24 mouse cellular contexts compared by ENCODE assay signal in genomic region chr1:166382626-166383025, GRCm38 (mm10). TPM values are rescaled to one million over a fixed set of nuclear protein-coding genes. Genes with fewer than 3 reads are reported as not detected.
A peak's percentile ranks its signal among the peaks of the same experiment; 100 is the strongest.
DNase-seq lines count a peak whose midpoint lies in the region; ATAC-seq and TF ChIP-seq lines count a peak whose summit lies in the region.
"Had no signal": no experiment of that assay in that cellular context is flagged by ENCODE, and none has a peak within 500 bp of the region (broad histone marks: within the 10 kb centered on the region; RNA-seq: fewer than 3 reads in every experiment).

No protein-coding gene starts in this region.

- H3K9me3 ChIP-seq in forebrain, embryonic 11.5 days (ENCODE audit: control insufficient read depth, low read length): no peaks in the 10 kb centered on the region
- no peaks in the 10 kb centered on the region for H3K9me3 ChIP-seq in forebrain, embryonic 13.5 days (replicated peaks)
- no peaks in the 10 kb centered on the region for H3K9me3 ChIP-seq in hindbrain, postnatal 0 days (ENCODE audit: low read length)
- no peaks in the 10 kb centered on the region for H3K9me3 ChIP-seq in hindbrain, embryonic 11.5 days (ENCODE audit: control insufficient read depth, low read length)
- H3K9me3 ChIP-seq in midbrain, embryonic 11.5 days (ENCODE audit: control insufficient read depth, low read length): no peaks in the 10 kb centered on the region
- H3K9me3 ChIP-seq in midbrain, postnatal 0 days (ENCODE audit: low read length): no peaks in the 10 kb centered on the region
- H3K9me3 ChIP-seq: forebrain, embryonic 10.5 days; G1E; heart, embryonic 10.5 days; heart, embryonic 13.5 days; hindbrain, embryonic 13.5 days had no signal

- 0 out of 2 replicates have a peak, but pooled peaks have one; percentile 2 for TF ChIP-seq CTCF in hindbrain, postnatal 0 days (IDR thresholded peaks at IDR 0.05; ENCODE audit: low read depth)
- TF ChIP-seq CTCF in midbrain, postnatal 0 days (IDR thresholded peaks at IDR 0.05): no peak; the same call in 1 of the 2 replicates

- H3K4me3 ChIP-seq in forebrain, embryonic 11.5 days (ENCODE audit: low read depth, low read length): no peak overlapping the region
- no peak overlapping the region for H3K4me3 ChIP-seq in forebrain, embryonic 13.5 days
- H3K4me3 ChIP-seq in hindbrain, postnatal 0 days (ENCODE audit: low read length): no peak overlapping the region
- no peak overlapping the region for H3K4me3 ChIP-seq in hindbrain, embryonic 11.5 days (ENCODE audit: low read depth, low read length)
- no peak overlapping the region for H3K4me3 ChIP-seq in midbrain, embryonic 11.5 days (ENCODE audit: low read depth, low read length)
- no peak overlapping the region for H3K4me3 ChIP-seq in midbrain, postnatal 0 days (ENCODE audit: low read depth, low read length)
- H3K4me3 ChIP-seq: forebrain, embryonic 10.5 days; gastrocnemius, adult 2 months; heart, adult 2 months; heart, embryonic 10.5 days; heart, embryonic 13.5 days; hindbrain, embryonic 13.5 days had no signal

- H3K4me1 ChIP-seq in forebrain, embryonic 11.5 days (replicated peaks; ENCODE audit: control insufficient read depth, insufficient read depth, low read length): peaks cover 5% of the 10 kb centered on the region
- peaks cover 21% of the 10 kb centered on the region for H3K4me1 ChIP-seq in forebrain, embryonic 13.5 days
- peaks cover 13% of the 10 kb centered on the region for H3K4me1 ChIP-seq in hindbrain, postnatal 0 days (ENCODE audit: insufficient read depth, low read length)
- H3K4me1 ChIP-seq in hindbrain, embryonic 11.5 days (replicated peaks; ENCODE audit: control insufficient read depth, insufficient read depth, low read length): peaks cover 2% of the 10 kb centered on the region; the same call in 1 of the 2 replicates
- peaks cover 17% of the 10 kb centered on the region for H3K4me1 ChIP-seq in midbrain, embryonic 11.5 days (ENCODE audit: control insufficient read depth, insufficient read depth, low read length)
- H3K4me1 ChIP-seq in midbrain, postnatal 0 days (ENCODE audit: insufficient read depth, low read length): no peaks in the 10 kb centered on the region

- no peak overlapping the region for H3K27ac ChIP-seq in forebrain, embryonic 11.5 days (ENCODE audit: low read depth, low read length)
- no peak overlapping the region for H3K27ac ChIP-seq in forebrain, embryonic 13.5 days
- H3K27ac ChIP-seq in hindbrain, postnatal 0 days: no peak overlapping the region
- no peak overlapping the region for H3K27ac ChIP-seq in hindbrain, embryonic 11.5 days (ENCODE audit: low read depth, low read length)
- no peak overlapping the region for H3K27ac ChIP-seq in midbrain, embryonic 11.5 days (ENCODE audit: low read depth, low read length)
- no peak overlapping the region for H3K27ac ChIP-seq in midbrain, postnatal 0 days (ENCODE audit: low read depth, low read length)
- H3K27ac ChIP-seq: forebrain, embryonic 10.5 days; gastrocnemius, adult 2 months; heart, adult 2 months; heart, embryonic 10.5 days; heart, embryonic 13.5 days; hindbrain, embryonic 13.5 days had no signal

- H3K27me3 ChIP-seq in forebrain, embryonic 11.5 days (ENCODE audit: control insufficient read depth, insufficient read depth, low read length): no peaks in the 10 kb centered on the region
- no peaks in the 10 kb centered on the region for H3K27me3 ChIP-seq in forebrain, embryonic 13.5 days
- H3K27me3 ChIP-seq in hindbrain, postnatal 0 days (ENCODE audit: insufficient read depth, low read length): no peaks in the 10 kb centered on the region
- no peaks in the 10 kb centered on the region for H3K27me3 ChIP-seq in hindbrain, embryonic 11.5 days (ENCODE audit: control insufficient read depth, insufficient read depth, low read length)
- H3K27me3 ChIP-seq in midbrain, embryonic 11.5 days (ENCODE audit: control insufficient read depth, insufficient read depth, low read length): no peaks in the 10 kb centered on the region
- no peaks in the 10 kb centered on the region for H3K27me3 ChIP-seq in midbrain, postnatal 0 days (ENCODE audit: insufficient read depth, low read length)
- H3K27me3 ChIP-seq: heart, embryonic 13.5 days; hindbrain, embryonic 13.5 days; Patski had no signal

- WGBS in forebrain, embryonic 11.5 days: 88% methylated on average over 4 of the region's 4 CpGs
- WGBS in forebrain, embryonic 13.5 days: 85% methylated on average over 4 of the region's 4 CpGs
- WGBS in hindbrain, postnatal 0 days: 84% methylated on average over 4 of the region's 4 CpGs
- WGBS in hindbrain, embryonic 11.5 days: 89% methylated on average over 4 of the region's 4 CpGs
- 89% methylated on average over 4 of the region's 4 CpGs for WGBS in midbrain, embryonic 11.5 days
- WGBS in midbrain, postnatal 0 days: 95% methylated on average over 4 of the region's 4 CpGs

- ATAC-seq in forebrain, embryonic 11.5 days (replicated peaks; ENCODE audit: low FRiP score): no peak
- ATAC-seq in forebrain, embryonic 13.5 days: no peak
- ATAC-seq in hindbrain, postnatal 0 days: no peak
- ATAC-seq in hindbrain, embryonic 11.5 days (ENCODE audit: low FRiP score): no peak
- ATAC-seq in midbrain, embryonic 11.5 days (ENCODE audit: low FRiP score): no peak
- no peak for ATAC-seq in midbrain, postnatal 0 days (ENCODE audit: low FRiP score)
- ATAC-seq: forebrain, embryonic 16.5 days; hindbrain, embryonic 16.5 days; inflammation-experienced regulatory T-cells, adult 6 months; intestine, embryonic 16.5 days; Patski had no signal

- H3K4me2 ChIP-seq in forebrain, embryonic 11.5 days (ENCODE audit: low read depth, low read length, severe bottlenecking): no peak overlapping the region
- no peak overlapping the region for H3K4me2 ChIP-seq in forebrain, embryonic 13.5 days
- H3K4me2 ChIP-seq in hindbrain, postnatal 0 days (ENCODE audit: low read depth, low read length): no peak overlapping the region
- H3K4me2 ChIP-seq in hindbrain, embryonic 11.5 days (replicated peaks; ENCODE audit: low read depth, low read length): no peak overlapping the region
- no peak overlapping the region for H3K4me2 ChIP-seq in midbrain, embryonic 11.5 days
- no peak overlapping the region for H3K4me2 ChIP-seq in midbrain, postnatal 0 days (ENCODE audit: low read depth, low read length, poor library complexity, severe bottlenecking)
- H3K4me2 ChIP-seq: heart, embryonic 13.5 days; hindbrain, embryonic 13.5 days had no signal

- DNase-seq in forebrain, embryonic 11.5 days (ENCODE audit: low spot score): no peak
- no peak for DNase-seq in hindbrain, postnatal 0 days (ENCODE audit: low spot score)
- no peak for DNase-seq in hindbrain, embryonic 11.5 days (ENCODE audit: low spot score)
- DNase-seq in midbrain, embryonic 11.5 days (ENCODE audit: low spot score, missing footprints): peak; percentile 77
- no peak for DNase-seq in midbrain, postnatal 0 days (ENCODE audit: low spot score)
- DNase-seq: adrenal gland, postnatal 10 days; adrenal gland, postnatal 36 days; cerebellum, adult 9-10 months; cerebellum, postnatal 14 days; gastrocnemius, adult 2 months; gastrocnemius, postnatal 25 days; heart, adult 2 months; heart, postnatal 14 days had no signal

- H3K9ac ChIP-seq in forebrain, embryonic 11.5 days (ENCODE audit: low read length): peak overlapping the region; percentile 20; the same call in 1 of the 2 replicates
- H3K9ac ChIP-seq in forebrain, embryonic 13.5 days: no peak overlapping the region
- H3K9ac ChIP-seq in hindbrain, postnatal 0 days (replicated peaks; ENCODE audit: low read length): no peak overlapping the region
- no peak overlapping the region for H3K9ac ChIP-seq in hindbrain, embryonic 11.5 days (ENCODE audit: low read depth, low read length)
- H3K9ac ChIP-seq in midbrain, embryonic 11.5 days (ENCODE audit: low read length): no peak overlapping the region
- no peak overlapping the region for H3K9ac ChIP-seq in midbrain, postnatal 0 days (replicated peaks; ENCODE audit: low read length, poor library complexity, severe bottlenecking)
- H3K9ac ChIP-seq: heart, embryonic 13.5 days had no signal

- peaks cover 11% of the 10 kb centered on the region; the same call in 1 of the 2 replicates for H3K36me3 ChIP-seq in forebrain, embryonic 11.5 days (ENCODE audit: control insufficient read depth, insufficient read depth, low read length)
- H3K36me3 ChIP-seq in forebrain, embryonic 13.5 days (ENCODE audit: poor library complexity, severe bottlenecking): peaks cover 52% of the 10 kb centered on the region
- H3K36me3 ChIP-seq in hindbrain, postnatal 0 days (ENCODE audit: insufficient read depth, low read length): peaks cover 30% of the 10 kb centered on the region
- H3K36me3 ChIP-seq in hindbrain, embryonic 11.5 days (ENCODE audit: control insufficient read depth, insufficient read depth, low read length): 0 out of 2 replicates have a peak, but pooled peaks cover 3% of the 10 kb centered on the region
- peaks cover 6% of the 10 kb centered on the region; the same call in 1 of the 2 replicates for H3K36me3 ChIP-seq in midbrain, embryonic 11.5 days (ENCODE audit: control insufficient read depth, insufficient read depth, low read length)
- peaks cover 34% of the 10 kb centered on the region for H3K36me3 ChIP-seq in midbrain, postnatal 0 days (ENCODE audit: insufficient read depth, low read length)

RNA-seq across cellular contexts. Expression of gene Tada1, which starts 3.7 kb away (rescaled TPM):
- polyA plus RNA-seq in forebrain, embryonic 11.5 days (2014; fragmentation: Nextera tagmentation; extraction: Ambion mirVana): 64.0 and 70.1 TPM in 2 replicates
- 80.8 and 84.6 TPM in 2 replicates for polyA plus RNA-seq in forebrain, embryonic 13.5 days (2015; fragmentation: Nextera tagmentation; extraction: Ambion mirVana)
- total RNA-seq in hindbrain, postnatal 0 days (2014; rRNA removed): 38.6 and 51.5 TPM in 2 replicates
- 52.7 and 55.7 TPM in 2 replicates for polyA plus RNA-seq in hindbrain, postnatal 0 days (2015; fragmentation: Nextera tagmentation; extraction: Ambion mirVana)
- 70.0 and 74.9 TPM in 2 replicates for polyA plus RNA-seq in hindbrain, embryonic 11.5 days (2014; fragmentation: Nextera tagmentation; extraction: Ambion mirVana)
- polyA plus RNA-seq in midbrain, embryonic 11.5 days (2014; fragmentation: Nextera tagmentation; extraction: Ambion mirVana): 70.5 and 73.5 TPM in 2 replicates
- 57.1 and 65.9 TPM in 2 replicates for total RNA-seq in midbrain, postnatal 0 days (2014; rRNA removed)
- 64.7 and 69.1 TPM in 2 replicates for polyA plus RNA-seq in midbrain, postnatal 0 days (2015; fragmentation: Nextera tagmentation; extraction: Ambion mirVana)

RNA-seq across cellular contexts. Expression of gene Pogk, which starts 27.0 kb away (rescaled TPM):
- polyA plus RNA-seq in forebrain, embryonic 11.5 days (2014; fragmentation: Nextera tagmentation; extraction: Ambion mirVana): 46.7 and 49.5 TPM in 2 replicates
- 33.4 and 37.6 TPM in 2 replicates for polyA plus RNA-seq in forebrain, embryonic 13.5 days (2015; fragmentation: Nextera tagmentation; extraction: Ambion mirVana)
- 71.0 and 83.0 TPM in 2 replicates for total RNA-seq in hindbrain, postnatal 0 days (2014; rRNA removed)
- polyA plus RNA-seq in hindbrain, postnatal 0 days (2015; fragmentation: Nextera tagmentation; extraction: Ambion mirVana): 18.9 and 19.3 TPM in 2 replicates
- 33.3 and 39.0 TPM in 2 replicates for polyA plus RNA-seq in hindbrain, embryonic 11.5 days (2014; fragmentation: Nextera tagmentation; extraction: Ambion mirVana)
- polyA plus RNA-seq in midbrain, embryonic 11.5 days (2014; fragmentation: Nextera tagmentation; extraction: Ambion mirVana): 39.8 and 41.6 TPM in 2 replicates
- total RNA-seq in midbrain, postnatal 0 days (2014; rRNA removed): 77.9 and 86.9 TPM in 2 replicates
- polyA plus RNA-seq in midbrain, postnatal 0 days (2015; fragmentation: Nextera tagmentation; extraction: Ambion mirVana): 20.1 and 22.0 TPM in 2 replicates
- polyA plus RNA-seq: G1E had no signal
